Mouse (Mus musculus) MEL (cell line): ENCODE measurements around the gene Rab31. TPM values are rescaled to one million over a fixed set of nuclear protein-coding genes. Genes with fewer than 3 reads are reported as not detected.

Experiments
- DNase-seq: peaks from one replicate; pipeline ENCODE4 v3.0.0; 2011; ENCODE audit warnings: low read depth, low spot score
- H3K27ac ChIP-seq: 2 replicates; pipeline ENCODE4 v1.5.1; 2012; ENCODE audit warnings: low read depth, mild to moderate bottlenecking, control low read depth, low read length, moderate library complexity; ENCODE audit not compliant: control insufficient read depth
- H3K27me3 ChIP-seq, 2 experiments: fragments of 150-350 bp in 1 of 2; sonication (generic) in 1 of 2; 2 replicates each; pipeline ENCODE4 v1.6.1; 2012; ENCODE audit warnings: low read length in 2 of 2, mild to moderate bottlenecking in 2 of 2, improper control_type of control experiment in 1 of 2, moderate library complexity in 1 of 2; ENCODE audit not compliant: insufficient read depth in 2 of 2, control insufficient read depth in 1 of 2
- H3K36me3 ChIP-seq, 2 experiments: 2 replicates each; pipeline ENCODE4 v1.6.1; 2012 to 2014; ENCODE audit warnings: low read length in 2 of 2, improper control_type of control experiment in 1 of 2, inconsistent platforms in 1 of 2, mild to moderate bottlenecking in 1 of 2; ENCODE audit not compliant: insufficient read depth in 2 of 2, control insufficient read depth in 1 of 2
- H3K4me1 ChIP-seq, 2 experiments: fragments of 150-350 bp in 1 of 2; sonication (generic) in 1 of 2; 2 replicates each; pipeline ENCODE4 v1.6.1; 2012; ENCODE audit warnings: low read length in 2 of 2, improper control_type of control experiment in 1 of 2, mild to moderate bottlenecking in 1 of 2; ENCODE audit not compliant: insufficient read depth in 2 of 2, control insufficient read depth in 1 of 2
- H3K4me3 ChIP-seq, 2 experiments: fragments of 150-350 bp in 1 of 2; sonication (generic) in 1 of 2; 2 replicates each; pipeline ENCODE4 v1.5.1; 2012; ENCODE audit warnings: low read depth in 2 of 2, low read length in 2 of 2, mild to moderate bottlenecking in 2 of 2, moderate library complexity in 2 of 2, control low read depth in 1 of 2, improper control_type of control experiment in 1 of 2; ENCODE audit not compliant: control insufficient read depth in 1 of 2, insufficient read depth in 1 of 2
- H3K79me2 ChIP-seq: 2 replicates; pipeline ENCODE4 v1.6.1; 2012; ENCODE audit warnings: mild to moderate bottlenecking, low read length, moderate library complexity; ENCODE audit not compliant: control insufficient read depth, poor library complexity, insufficient read depth
- H3K9ac ChIP-seq: 2 replicates; pipeline ENCODE4 v1.6.1; 2012; ENCODE audit warnings: low read depth, mild to moderate bottlenecking, control low read depth, low read length, moderate library complexity; ENCODE audit not compliant: control insufficient read depth, poor library complexity, severe bottlenecking
- H3K9me3 ChIP-seq: fragments of 150-350 bp; sonication (generic); replicated peaks from 2 replicates; pipeline ENCODE4 v1.6.1; 2012; ENCODE audit warnings: mild to moderate bottlenecking, low read length, improper control_type of control experiment, moderate library complexity; ENCODE audit not compliant: insufficient read depth
- CHD2 ChIP-seq: IDR thresholded peaks from 2 replicates; pipeline ENCODE4 v1.6.1; 2011; ENCODE audit warnings: low read length, improper control_type of control experiment
- ETS1 ChIP-seq: IDR thresholded peaks from 2 replicates; pipeline ENCODE4 v1.6.1; 2012; ENCODE audit warnings: low read depth, mild to moderate bottlenecking, inconsistent platforms, low read length, improper control_type of control experiment, moderate library complexity
- HCFC1 ChIP-seq: IDR thresholded peaks from 2 replicates; pipeline ENCODE4 v1.6.1; 2012; ENCODE audit warnings: low read depth, mild to moderate bottlenecking, inconsistent platforms, low read length, improper control_type of control experiment, moderate library complexity
- KAT2A ChIP-seq: conservative IDR thresholded peaks from 2 replicates; pipeline ENCODE4 v1.6.1; 2012; ENCODE audit warnings: low read depth, low read length, improper control_type of control experiment, inconsistent platforms
- MAX ChIP-seq: IDR thresholded peaks from 2 replicates; pipeline ENCODE4 v1.6.1; 2011; ENCODE audit warnings: low read length, improper control_type of control experiment
- MYB ChIP-seq: IDR thresholded peaks from 2 replicates; pipeline ENCODE4 v1.6.1; 2011; ENCODE audit warnings: mild to moderate bottlenecking, low read depth, low read length, improper control_type of control experiment
- MYC ChIP-seq: IDR thresholded peaks from 2 replicates; pipeline ENCODE4 v1.6.1; 2011; ENCODE audit warnings: low read depth, mild to moderate bottlenecking, low read length, improper control_type of control experiment, moderate library complexity
- POLR2A ChIP-seq, 2 experiments: IDR thresholded peaks; 2 replicates each; pipeline ENCODE4 v1.6.1; 2011 to 2012; ENCODE audit warnings: low read length in 2 of 2, mild to moderate bottlenecking in 2 of 2, control low read depth in 1 of 2, improper control_type of control experiment in 1 of 2, low read depth in 1 of 2, moderate library complexity in 1 of 2; ENCODE audit not compliant: control insufficient read depth in 1 of 2, insufficient read depth in 1 of 2, poor library complexity in 1 of 2
- POLR2AphosphoS2 ChIP-seq: IDR thresholded peaks from 2 replicates; pipeline ENCODE4 v1.6.1; 2011; ENCODE audit warnings: low read length, improper control_type of control experiment
- RCOR1 ChIP-seq: IDR thresholded peaks from 2 replicates; pipeline ENCODE4 v1.6.1; 2012; ENCODE audit warnings: low read depth, mild to moderate bottlenecking, inconsistent platforms, low read length, improper control_type of control experiment
- SMC3 ChIP-seq: IDR thresholded peaks from 2 replicates; pipeline ENCODE4 v1.6.1; 2011; ENCODE audit warnings: low read depth, low read length, improper control_type of control experiment
- TBP ChIP-seq: IDR thresholded peaks from 2 replicates; pipeline ENCODE4 v1.8.0; 2011; ENCODE audit warnings: low read depth, low read length, improper control_type of control experiment
- TCF12 ChIP-seq: IDR thresholded peaks from 2 replicates; pipeline ENCODE4 v1.6.1; 2014; ENCODE audit warnings: low read depth, mild to moderate bottlenecking, inconsistent platforms, low read length, improper control_type of control experiment, moderate library complexity
- UBTF ChIP-seq: IDR thresholded peaks from 2 replicates; pipeline ENCODE4 v1.6.1; 2012; ENCODE audit warnings: low read depth, mild to moderate bottlenecking, inconsistent platforms, low read length, improper control_type of control experiment, moderate library complexity, borderline replicate concordance; ENCODE audit not compliant: insufficient read depth
- ZKSCAN1 ChIP-seq: IDR thresholded peaks from 2 replicates; pipeline ENCODE4 v1.6.1; 2012; ENCODE audit warnings: low read depth, mild to moderate bottlenecking, inconsistent platforms, low read length, improper control_type of control experiment, moderate library complexity
- ZMIZ1 ChIP-seq: IDR thresholded peaks from 2 replicates; pipeline ENCODE4 v1.6.1; 2012; ENCODE audit warnings: low read depth, mild to moderate bottlenecking, inconsistent platforms, low read length, improper control_type of control experiment, moderate library complexity
- ZNF384 ChIP-seq: IDR thresholded peaks from 2 replicates; pipeline ENCODE4 v1.6.1; 2012; ENCODE audit warnings: low read depth, mild to moderate bottlenecking, inconsistent platforms, low read length, improper control_type of control experiment
- polyA plus RNA-seq, 2 experiments: library from polyadenylated mRNA; stranded (reverse) in 1 of 2; unstranded in 1 of 2; fragments of >175 nt in 1 of 2; fragments of >200 nt in 1 of 2; gene quantifications; 2 replicates each; pipeline versions ENCODE4 v1.2.1 to v1.2.4; 2012; ENCODE audit warnings: low replicate concordance in 2 of 2, low read depth in 1 of 2; ENCODE audit not compliant: insufficient read length in 2 of 2, insufficient read depth in 1 of 2, missing spikeins in 1 of 2
- total RNA-seq: library from RNA; depleted of rRNA; stranded (reverse); fragments of 300-350 nt; gene quantifications from 2 replicates; pipeline ENCODE4 v1.2.3, GENCODE M21; 2012

Gene Rab31
- total and polyA plus RNA-seq, 3 experiments, result 23.6 to 25.7 TPM; not detected in 1

GRCm38 (mm10) chr17:65613463-65614412 lies 158.8 kb downstream of the Rab31 start, which contains the start of gene Vapa (continued):
- peak; percentile 51; the same call in 1 of the 2 replicates for TF ChIP-seq RCOR1
- peak; percentile 71; the same call in 1 of the 2 replicates for TF ChIP-seq KAT2A
- TF ChIP-seq TCF12, result peak; percentile 72; the same call in 1 of the 2 replicates
- peak; percentile 83 for TF ChIP-seq ZMIZ1
- 0 out of 2 replicates have a peak, but pooled peaks have one; percentile 30 for TF ChIP-seq MYC
- TF ChIP-seq HCFC1, result peak; percentile 90
- TF ChIP-seq POLR2AphosphoS2, result peak; percentile 74; the same call in 1 of the 2 replicates
- peak; percentile 26 for TF ChIP-seq TBP
- TF ChIP-seq CHD2, result no peak
- TF ChIP-seq MYB, result peak; percentile 89
- no peak for TF ChIP-seq ZNF384
- peak; percentile 64 for TF ChIP-seq ETS1
- TF ChIP-seq SMC3, result no peak; the same call in 1 of the 2 replicates
- peak; percentile 75 to 88; a peak in 3 of 4 replicates for TF ChIP-seq POLR2A (IDR thresholded peaks at IDR 0.05; ENCODE audit: control insufficient read depth in 1 of 2, insufficient read depth in 1 of 2, low read depth in 1 of 2, low read length in 2 of 2, poor library complexity in 1 of 2)

GRCm38 (mm10) chr17:65613142-65613462 lies 159.4 kb downstream of the Rab31 start:
- TF ChIP-seq TCF12, result peak; percentile 10; the same call in 1 of the 2 replicates
- TF ChIP-seq TBP, result no peak
- H3K79me2 ChIP-seq, result peaks cover 41% of the 10 kb centered on the region

GRCm38 (mm10) chr17:65612391-65613141 lies 160.0 kb downstream of the Rab31 start:
- DNase-seq, result peak; percentile 51
- H3K4me3 ChIP-seq, result peak overlapping the region; percentile 97 to 99

More at GRCm38 (mm10) chr17:65613142-65613462, 159.4 kb downstream of the Rab31 start:
- Histone ChIP-seq H3K4me3 (peak overlapping the region; percentile 89 to 97), H3K9ac (peak overlapping the region; percentile 90), H3K27ac (peak overlapping the region; percentile 73), H3K27me3 (no peaks in the 10 kb centered on the region), H3K4me1 (peaks cover 15 to 20% of the 10 kb centered on the region in 2 experiments), H3K9me3 (no peaks in the 10 kb centered on the region), H3K36me3 (peaks cover 6 to 35% of the 10 kb centered on the region in 2 experiments)
- DNase-seq, result no peak

More at GRCm38 (mm10) chr17:65612391-65613141, 160.0 kb downstream of the Rab31 start:
- H3K27ac ChIP-seq, result peak overlapping the region; percentile 73
- H3K4me1 ChIP-seq, result peaks cover 20 to 24% of the 10 kb centered on the region in 2 experiments
- H3K27me3 ChIP-seq, result no peaks in the 10 kb centered on the region
- H3K79me2 ChIP-seq, result peaks cover 47% of the 10 kb centered on the region
- H3K36me3 ChIP-seq, result peaks cover 6 to 40% of the 10 kb centered on the region in 2 experiments
- TF ChIP-seq ZKSCAN1, result no peak
- 0 out of 2 replicates have a peak, but pooled peaks have one; percentile 42 for TF ChIP-seq UBTF
- TF ChIP-seq MAX, result peak; percentile 36; the same call in 1 of the 2 replicates
- peak overlapping the region; percentile 90 for H3K9ac ChIP-seq
- no peaks in the 10 kb centered on the region for H3K9me3 ChIP-seq
